Mouse (Mus musculus): ENCODE measurements at regions not wholly inside any gene's neighbourhood (a gene's known extent, or its start where the extent isn't known, plus 50 kb on each side); places are given as distances from the start of the nearest gene placed in this dataset.

- no peak for DNase-seq
Measured at GRCm38 (mm10) chr12:16056216-16056615, 239.5 kb upstream of the Trib2 start.

GRCm38 (mm10) chr12:16054591-16054990 lies 237.9 kb upstream of the Trib2 start:
- no peak for DNase-seq

- no peak for DNase-seq
Measured at GRCm38 (mm10) chr12:16053735-16054134, 237.0 kb upstream of the Trib2 start.

GRCm38 (mm10) chr12:16052998-16053397 lies 236.3 kb upstream of the Trib2 start:
- no peak for DNase-seq

- DNase-seq: no peak
Measured at GRCm38 (mm10) chr12:16052353-16052752, 235.6 kb upstream of the Trib2 start.

- no peak for DNase-seq
Measured at GRCm38 (mm10) chr12:16051439-16051838, 234.7 kb upstream of the Trib2 start.

- no peak for DNase-seq
Measured at GRCm38 (mm10) chr12:16049545-16049944, 232.8 kb upstream of the Trib2 start.

- no peak for DNase-seq
Measured at GRCm38 (mm10) chr12:16046643-16047042, 229.9 kb upstream of the Trib2 start.

GRCm38 (mm10) chr12:16045791-16046494 lies 229.2 kb upstream of the Trib2 start:
- no peak for DNase-seq

GRCm38 (mm10) chr12:16043466-16044214 lies 226.9 kb upstream of the Trib2 start:
- no peak for DNase-seq

- DNase-seq: no peak
Measured at GRCm38 (mm10) chr12:16042362-16042761, 225.6 kb upstream of the Trib2 start.

- DNase-seq: no peak
Measured at GRCm38 (mm10) chr12:16041129-16041528, 224.4 kb upstream of the Trib2 start.

- DNase-seq: no peak
Measured at GRCm38 (mm10) chr12:16035551-16035950, 218.8 kb upstream of the Trib2 start.

- no peak for DNase-seq
Measured at GRCm38 (mm10) chr12:16034691-16035515, 218.2 kb upstream of the Trib2 start.

GRCm38 (mm10) chr12:16026654-16027053 lies 209.9 kb upstream of the Trib2 start:
- no peak for DNase-seq

- no peak for DNase-seq
Measured at GRCm38 (mm10) chr12:16023273-16023672, 206.6 kb upstream of the Trib2 start.

GRCm38 (mm10) chr12:16021202-16021821 lies 204.6 kb upstream of the Trib2 start:
- DNase-seq: no peak

- no peak for DNase-seq
Measured at GRCm38 (mm10) chr12:16018237-16018636, 201.5 kb upstream of the Trib2 start.

GRCm38 (mm10) chr12:16016621-16017020 lies 199.9 kb upstream of the Trib2 start:
- no peak for DNase-seq

GRCm38 (mm10) chr12:16015596-16015995 lies 198.9 kb upstream of the Trib2 start:
- no peak for DNase-seq

- DNase-seq: no peak
Measured at GRCm38 (mm10) chr12:16014679-16015078, 198.0 kb upstream of the Trib2 start.

GRCm38 (mm10) chr12:16013861-16014630 lies 197.3 kb upstream of the Trib2 start:
- DNase-seq: no peak

All from layer of hippocampus, adult 9-11 months (tissue).